Mouse (Mus musculus): ENCODE data around the gene Gm10352. TPM values are rescaled to one million over a fixed set of nuclear protein-coding genes. Genes with fewer than 3 reads are reported as not detected.
"Not testable (repeated sequence)": the region's sequence is repeated elsewhere in the genome, so short reads cannot be mapped to it uniquely, and the experiment has no call there.

The Gm10352 gene
- not detected in 2 replicates for polyA plus RNA-seq (2016; fragmentation: Nextera tagmentation; extraction: Ambion mirVana)

DNA sequence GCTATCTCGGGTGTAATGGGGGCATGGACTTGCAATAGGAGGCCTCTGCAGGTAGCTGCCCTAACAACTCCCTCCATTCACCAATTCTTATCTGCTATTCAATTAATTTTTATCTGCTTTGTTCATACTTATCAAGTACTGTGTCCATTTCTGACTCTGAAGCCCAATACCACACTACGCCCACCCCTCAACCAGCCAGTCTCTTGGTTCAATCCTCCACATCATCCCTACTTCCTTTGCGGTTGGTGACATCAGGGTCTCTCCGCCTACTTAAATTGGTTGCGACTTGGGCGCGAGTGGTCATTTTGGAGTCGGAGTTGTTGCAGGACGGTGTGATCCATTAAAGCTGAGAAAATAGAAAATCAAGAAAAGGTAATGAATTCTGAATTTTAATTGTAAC, at the start of gene Gm10352:
Gm10352 (plus strand) TSS at position 301 of the 400 bp plus-strand sequence.
- not testable (repeated sequence) for H3K27ac ChIP-seq; H3K27me3 ChIP-seq; H3K9ac ChIP-seq; H3K4me3 ChIP-seq (replicated peaks); H3K4me1 ChIP-seq; H3K4me2 ChIP-seq; H3K36me3 ChIP-seq (replicated peaks); ATAC-seq (ENCODE audit: low FRiP score); H3K9me3 ChIP-seq
- WGBS, result no CpG with 5 or more reads among the region's 9 CpGs

DNA sequence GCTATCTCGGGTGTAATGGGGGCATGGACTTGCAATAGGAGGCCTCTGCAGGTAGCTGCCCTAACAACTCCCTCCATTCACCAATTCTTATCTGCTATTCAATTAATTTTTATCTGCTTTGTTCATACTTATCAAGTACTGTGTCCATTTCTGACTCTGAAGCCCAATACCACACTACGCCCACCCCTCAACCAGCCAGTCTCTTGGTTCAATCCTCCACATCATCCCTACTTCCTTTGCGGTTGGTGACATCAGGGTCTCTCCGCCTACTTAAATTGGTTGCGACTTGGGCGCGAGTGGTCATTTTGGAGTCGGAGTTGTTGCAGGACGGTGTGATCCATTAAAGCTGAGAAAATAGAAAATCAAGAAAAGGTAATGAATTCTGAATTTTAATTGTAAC, 31.5 kb downstream of the Gm10352 start, which contains the start of gene Gm29289:
Gm29289 (plus strand) TSS at position 301 of the 400 bp plus-strand sequence.
- WGBS, result no CpG with 5 or more reads among the region's 9 CpGs
- not testable (repeated sequence) for H3K9ac ChIP-seq; H3K27me3 ChIP-seq; H3K4me1 ChIP-seq; H3K9me3 ChIP-seq; H3K4me3 ChIP-seq (replicated peaks); H3K4me2 ChIP-seq; H3K36me3 ChIP-seq (replicated peaks); ATAC-seq (ENCODE audit: low FRiP score); H3K27ac ChIP-seq

Other genes with a start within 250 kb of the Gm10352 start
- not detected in 2 replicates for gene Sry, start 237.3 kb upstream of the Gm10352 start, polyA plus RNA-seq (2016; fragmentation: Nextera tagmentation; extraction: Ambion mirVana)
- gene H2al2b, start 180.3 kb upstream of the Gm10352 start, polyA plus RNA-seq (2016; fragmentation: Nextera tagmentation; extraction: Ambion mirVana), result not detected in 2 replicates
- not detected in 2 replicates for gene Gm4064, start 104.8 kb upstream of the Gm10352 start, polyA plus RNA-seq (2016; fragmentation: Nextera tagmentation; extraction: Ambion mirVana)
- not detected in 2 replicates for gene Rbmy, start 70.3 kb upstream of the Gm10352 start, polyA plus RNA-seq (2016; fragmentation: Nextera tagmentation; extraction: Ambion mirVana)
- gene Gm10256, start 70.3 kb upstream of the Gm10352 start, polyA plus RNA-seq (2016; fragmentation: Nextera tagmentation; extraction: Ambion mirVana), result not detected in 2 replicates
- gene Gm29289, start 31.6 kb downstream of the Gm10352 start, polyA plus RNA-seq (2016; fragmentation: Nextera tagmentation; extraction: Ambion mirVana), result not detected in 2 replicates

Measured in forebrain, embryonic 12.5 days (tissue).